Mouse (Mus musculus) embryonic facial prominence, embryonic 10.5 days (tissue): ENCODE measurements around the gene Frs3. TPM values are rescaled to one million over a fixed set of nuclear protein-coding genes. Genes with fewer than 3 reads are reported as not detected.

Experiments used
- DNase-seq: peaks from one replicate; pipeline ENCODE4 v3.0.0-alpha.2; 2017; ENCODE audit warnings: low spot score
- H3K27ac ChIP-seq: fragments of 300-500 bp; sonication (generic); replicated peaks from 2 replicates; pipeline ENCODE4 v1.5.1; 2016; ENCODE audit warnings: mild to moderate bottlenecking
- H3K27me3 ChIP-seq: fragments of 300-500 bp; sonication (generic); replicated peaks from 2 replicates; pipeline ENCODE4 v1.6.1; 2016; ENCODE audit warnings: low read depth, mild to moderate bottlenecking; ENCODE audit not compliant: poor library complexity, severe bottlenecking
- H3K36me3 ChIP-seq: fragments of 300-500 bp; sonication (generic); replicated peaks from 2 replicates; pipeline ENCODE4 v1.6.1; 2016; ENCODE audit warnings: mild to moderate bottlenecking, moderate library complexity
- H3K4me1 ChIP-seq: fragments of 300-500 bp; sonication (generic); 2 replicates; pipeline ENCODE4 v1.6.1; 2016
- H3K4me3 ChIP-seq: fragments of 300-500 bp; sonication (generic); 2 replicates; pipeline ENCODE4 v1.5.1; 2016; ENCODE audit warnings: mild to moderate bottlenecking, moderate library complexity
- H3K9me3 ChIP-seq: fragments of 300-500 bp; sonication (generic); 2 replicates; pipeline ENCODE4 v1.6.1; 2016; ENCODE audit warnings: mild to moderate bottlenecking
- WGBS: fragments of 180-500 bp; shearing (Covaris S2); methylation state at CpG from one replicate; pipeline ENCODE4 v1.1.7; 2016; 5-methylcytosine and 5-hydroxymethylcytosine counted together
- polyA plus RNA-seq: library from polyadenylated mRNA; unstranded; fragments of >200 nt; fragmentation: Nextera tagmentation; extraction: Ambion mirVana; gene quantifications from 2 replicates; pipeline ENCODE4 v1.2.1, GENCODE M21; 2016

Gene Frs3
- polyA plus RNA-seq, 1 experiment from 2014 or later = 7.3 TPM

DNA sequence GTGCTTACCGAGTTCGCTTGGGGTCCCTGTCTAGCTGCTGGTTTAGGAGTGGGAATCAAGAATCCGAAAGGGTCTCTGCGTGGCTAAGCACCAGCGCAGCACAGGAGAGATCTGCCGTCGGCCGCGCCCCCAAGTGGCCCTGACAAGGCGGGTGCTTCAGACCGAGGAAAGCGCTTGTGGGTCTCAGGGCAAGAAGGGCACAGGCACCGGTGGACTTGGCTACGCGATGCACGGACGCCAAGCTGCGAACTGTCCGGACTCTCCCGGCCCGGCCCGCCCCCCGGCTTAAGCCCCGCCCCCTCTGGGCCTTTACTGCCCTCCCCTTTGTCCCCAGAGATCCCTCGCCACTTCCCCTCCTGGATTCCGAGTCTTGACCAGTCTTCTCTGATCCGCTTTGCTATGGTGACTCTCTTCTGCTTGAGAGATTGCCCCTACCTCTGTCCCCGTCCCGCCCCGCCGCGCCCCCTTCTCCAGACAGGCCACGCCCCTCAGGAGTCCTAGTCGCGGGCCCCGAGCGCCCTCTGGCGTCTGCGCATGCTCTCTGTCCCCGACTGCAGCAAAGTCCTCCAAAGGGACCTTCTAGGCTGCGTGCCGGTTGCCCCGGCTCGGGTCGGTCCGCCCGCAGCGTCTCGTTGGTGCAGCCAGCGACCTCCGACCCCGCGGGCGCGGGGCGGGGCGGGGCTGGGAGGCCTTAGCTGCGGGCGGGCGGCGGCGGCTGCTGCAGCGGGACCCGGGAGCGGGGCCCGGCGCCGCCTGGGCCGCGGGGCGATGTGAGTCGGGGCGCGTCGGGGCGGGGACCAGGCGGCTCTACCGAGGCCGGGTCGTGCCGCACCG lies 5.9 kb downstream of the Frs3 start, which contains the start of gene Prickle4:
Prickle4 (minus strand) TSS at position 234 of the 834 bp plus-strand sequence.
- H3K9me3 ChIP-seq = no peaks in the 10 kb centered on the region
- peak within 1 kb of the TSS; percentile 85 for H3K4me3 ChIP-seq
- under 1% methylated on average over 80 of the region's 82 CpGs for WGBS
- H3K4me1 ChIP-seq = peaks cover 28% of the 10 kb centered on the region
- peak; percentile 99 for DNase-seq
- peaks cover 59% of the 10 kb centered on the region for H3K27me3 ChIP-seq
- peak within 1 kb of the TSS; percentile 90 for H3K27ac ChIP-seq
- peaks cover 14% of the 10 kb centered on the region for H3K36me3 ChIP-seq

DNA sequence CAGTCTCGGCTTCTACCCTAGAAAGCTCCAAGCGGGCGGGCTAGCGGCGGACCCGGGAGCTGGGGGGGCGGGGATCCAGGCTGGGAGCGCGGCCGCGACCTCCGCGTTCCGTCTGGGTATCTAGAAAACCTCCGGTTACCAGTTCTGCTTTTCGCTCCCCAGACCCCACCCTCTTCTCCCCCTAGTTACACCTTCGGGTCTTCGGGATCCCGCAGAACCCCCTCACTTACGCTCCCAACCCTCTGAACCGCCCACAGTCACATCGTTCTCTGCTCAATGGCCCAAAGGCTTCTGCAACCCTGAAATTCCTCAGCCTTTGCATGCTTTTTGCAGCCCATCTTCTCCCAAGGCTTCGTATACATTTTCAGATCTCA lies 6.5 kb downstream of the Frs3 start:
- WGBS = under 1% methylated on average over 23 of the region's 23 CpGs
- peak overlapping the region; percentile 90 for H3K27ac ChIP-seq
- H3K36me3 ChIP-seq = peaks cover 20% of the 10 kb centered on the region
- DNase-seq = no peak
- H3K4me1 ChIP-seq = peaks cover 23% of the 10 kb centered on the region
- peaks cover 53% of the 10 kb centered on the region for H3K27me3 ChIP-seq
- H3K9me3 ChIP-seq = no peaks in the 10 kb centered on the region
- peak overlapping the region; percentile 85 for H3K4me3 ChIP-seq

DNA sequence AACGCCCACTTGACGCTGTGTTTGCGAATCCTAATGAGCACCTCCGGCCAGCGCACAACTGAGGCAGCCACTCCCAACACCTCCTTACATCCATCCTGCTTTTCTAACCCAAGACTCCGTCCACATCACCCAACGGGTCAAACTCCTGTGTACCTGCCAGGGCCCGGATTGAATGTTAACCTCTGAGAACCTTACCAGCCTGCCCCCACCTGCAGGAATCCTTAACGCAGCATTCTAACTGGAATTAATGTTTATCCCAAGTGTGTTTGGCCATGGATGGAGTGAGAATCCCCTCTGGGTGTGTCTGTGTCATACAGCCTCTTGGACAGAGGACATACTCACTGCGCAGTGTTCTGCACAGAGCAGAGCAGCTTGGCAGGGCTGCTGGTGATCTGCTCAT lies 9.3 kb downstream of the Frs3 start:
- no peak for DNase-seq
- Histone ChIP-seq H3K27me3 (peaks cover 48% of the 10 kb centered on the region), H3K9me3 (no peaks in the 10 kb centered on the region), H3K36me3 (peaks cover 48% of the 10 kb centered on the region), H3K4me3 (no peak overlapping the region), H3K27ac (no peak overlapping the region), H3K4me1 (peaks cover 38% of the 10 kb centered on the region)
- 86% methylated on average over 10 of the region's 10 CpGs for WGBS

DNA sequence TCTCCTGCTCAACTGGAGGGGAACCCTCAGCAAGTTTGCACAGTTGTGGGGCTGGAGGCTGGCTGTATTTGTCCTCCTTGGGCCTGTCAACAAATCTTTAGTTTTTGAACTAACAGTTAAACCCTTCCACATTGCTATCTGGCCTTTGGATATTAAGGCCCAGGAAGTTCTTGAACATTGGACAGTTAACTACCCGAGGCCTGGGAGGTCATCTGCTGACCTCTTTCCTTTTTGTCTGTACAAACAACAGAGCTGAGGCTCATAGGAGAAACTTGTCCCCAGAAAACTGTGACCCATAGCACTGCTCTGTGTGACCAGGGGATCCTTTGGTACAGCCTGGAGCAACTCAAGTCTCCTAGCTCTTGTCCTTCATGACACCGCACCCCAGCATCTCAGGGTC lies 10.2 kb downstream of the Frs3 start:
- H3K4me1 ChIP-seq = peaks cover 36% of the 10 kb centered on the region
- H3K4me3 ChIP-seq = no peak overlapping the region
- H3K27me3 ChIP-seq = peaks cover 49% of the 10 kb centered on the region
- H3K9me3 ChIP-seq = no peaks in the 10 kb centered on the region
- 86% methylated on average over 2 of the region's 2 CpGs for WGBS
- DNase-seq = no peak
- no peak overlapping the region for H3K27ac ChIP-seq
- peaks cover 56% of the 10 kb centered on the region for H3K36me3 ChIP-seq

DNA sequence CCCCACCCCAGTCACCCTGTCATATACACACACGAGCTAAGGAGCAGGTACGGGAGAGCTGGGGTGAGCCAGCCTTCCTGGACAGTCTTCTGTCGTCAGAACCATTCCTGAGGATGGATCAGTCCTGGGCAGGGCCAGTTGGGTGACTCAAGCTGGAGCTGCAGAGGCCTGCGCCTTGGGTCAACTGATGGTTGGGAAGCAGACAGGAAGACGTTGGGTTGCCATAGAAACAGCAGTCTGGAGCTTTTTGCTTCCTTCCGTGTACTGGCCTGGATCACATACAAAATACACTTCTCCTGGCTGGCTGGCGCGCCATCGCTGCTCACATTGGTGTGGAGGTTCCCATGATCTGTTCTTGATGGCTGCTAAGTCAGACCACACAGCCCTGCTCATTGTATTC lies 13.0 kb downstream of the Frs3 start:
- H3K27ac ChIP-seq = no peak overlapping the region
- 81% methylated on average over 9 of the region's 9 CpGs for WGBS
- peaks cover 26% of the 10 kb centered on the region for H3K4me1 ChIP-seq
- H3K9me3 ChIP-seq = no peaks in the 10 kb centered on the region
- peaks cover 49% of the 10 kb centered on the region for H3K27me3 ChIP-seq
- no peak for DNase-seq
- H3K36me3 ChIP-seq = peaks cover 64% of the 10 kb centered on the region
- H3K4me3 ChIP-seq = no peak overlapping the region

DNA sequence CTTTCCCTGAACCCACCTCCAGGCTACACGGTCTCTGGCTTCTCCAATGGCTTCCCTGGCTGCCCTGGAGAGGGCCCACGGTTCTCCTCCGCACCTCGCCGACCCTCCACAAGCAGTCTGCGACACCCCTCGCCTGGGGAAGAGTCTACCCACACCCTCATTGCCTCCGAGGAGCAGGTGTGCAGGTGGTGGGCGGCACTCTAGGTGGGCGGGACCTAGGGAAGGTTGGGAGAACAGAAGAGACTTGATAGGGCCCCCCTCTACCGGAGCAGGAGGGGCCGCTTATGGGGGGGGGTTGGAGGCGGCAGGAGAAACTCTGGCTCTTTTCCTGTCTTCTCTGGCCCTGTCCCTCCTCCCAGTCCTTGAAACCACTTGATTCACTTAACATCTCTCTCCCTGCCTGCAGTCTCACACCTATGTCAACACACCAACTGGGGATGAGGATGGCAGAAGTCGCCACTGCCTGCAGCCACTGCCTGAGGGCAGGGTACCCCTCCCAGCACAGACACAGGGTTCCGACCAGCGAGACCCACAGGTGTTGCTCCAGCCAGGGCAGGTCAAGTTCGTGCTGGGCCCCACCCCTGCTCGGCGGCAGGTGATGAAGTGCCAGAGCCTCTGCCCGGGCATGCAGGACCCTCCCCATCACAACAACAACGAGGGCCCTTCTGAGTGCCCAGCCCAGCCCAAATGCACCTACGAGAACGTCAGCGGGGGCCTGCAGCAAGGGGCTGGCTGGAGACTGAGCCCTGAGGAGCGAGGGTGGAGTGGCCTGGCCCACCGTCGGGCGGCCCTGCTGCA lies 13.9 kb downstream of the Frs3 start:
- H3K9me3 ChIP-seq = no peaks in the 10 kb centered on the region
- no peak overlapping the region for H3K27ac ChIP-seq
- H3K36me3 ChIP-seq = peaks cover 64% of the 10 kb centered on the region
- H3K27me3 ChIP-seq = peaks cover 48% of the 10 kb centered on the region
- WGBS = 33% methylated on average over 28 of the region's 28 CpGs
- H3K4me3 ChIP-seq = 0 out of 2 replicates have a peak overlapping the region, but pooled peaks have one; percentile 23
- DNase-seq = no peak
- peaks cover 29% of the 10 kb centered on the region for H3K4me1 ChIP-seq

DNA sequence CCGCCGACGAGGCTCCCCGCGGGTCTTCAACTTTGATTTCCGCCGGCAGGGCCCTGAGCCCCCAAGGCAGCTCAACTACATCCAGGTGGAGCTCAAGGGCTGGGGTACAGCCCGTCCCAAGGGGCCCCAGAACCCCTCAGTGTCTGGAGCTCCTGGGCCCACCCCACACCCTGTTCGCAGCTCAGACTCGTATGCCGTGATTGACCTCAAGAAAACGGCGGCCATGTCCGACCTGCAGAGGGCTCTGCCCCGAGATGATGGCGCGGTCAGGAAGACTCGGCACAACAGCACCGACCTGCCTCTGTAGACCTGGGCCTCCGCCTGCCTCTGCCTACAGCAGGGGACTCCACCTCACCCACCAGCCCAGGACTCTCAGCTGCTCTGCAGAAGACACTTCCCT lies 14.7 kb downstream of the Frs3 start:
- peaks cover 58% of the 10 kb centered on the region for H3K36me3 ChIP-seq
- H3K4me1 ChIP-seq = peaks cover 29% of the 10 kb centered on the region
- H3K4me3 ChIP-seq = peak overlapping the region; percentile 23; the same call in 1 of the 2 replicates
- no peak overlapping the region for H3K27ac ChIP-seq
- no peaks in the 10 kb centered on the region for H3K9me3 ChIP-seq
- WGBS = 22% methylated on average over 20 of the region's 20 CpGs
- DNase-seq = peak; percentile 34
- H3K27me3 ChIP-seq = peaks cover 44% of the 10 kb centered on the region

DNA sequence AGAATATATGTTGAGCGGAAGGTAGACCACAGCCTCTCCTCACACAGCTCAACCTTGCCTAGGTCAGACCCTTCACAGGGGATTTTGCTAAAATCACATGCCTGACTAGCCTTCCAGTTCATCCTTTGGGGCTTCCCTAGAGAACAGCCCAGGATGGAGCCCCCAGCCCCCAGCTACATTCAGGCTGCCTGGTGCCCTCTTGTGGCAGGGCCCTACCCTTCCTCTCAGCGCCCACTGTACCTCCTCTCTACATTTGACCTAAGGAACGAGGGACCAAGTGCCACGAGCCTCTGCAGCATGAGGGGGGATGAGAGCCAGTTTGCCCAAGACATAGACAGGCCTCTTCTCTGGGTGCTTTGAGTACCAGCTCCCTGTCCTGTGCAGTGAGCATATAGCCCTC lies 15.9 kb downstream of the Frs3 start:
- Histone ChIP-seq H3K27me3 (peaks cover 44% of the 10 kb centered on the region), H3K9me3 (no peaks in the 10 kb centered on the region), H3K4me3 (no peak overlapping the region), H3K36me3 (peaks cover 50% of the 10 kb centered on the region), H3K27ac (no peak overlapping the region), H3K4me1 (peaks cover 29% of the 10 kb centered on the region)
- 82% methylated on average over 4 of the region's 4 CpGs for WGBS
- DNase-seq = no peak

DNA sequence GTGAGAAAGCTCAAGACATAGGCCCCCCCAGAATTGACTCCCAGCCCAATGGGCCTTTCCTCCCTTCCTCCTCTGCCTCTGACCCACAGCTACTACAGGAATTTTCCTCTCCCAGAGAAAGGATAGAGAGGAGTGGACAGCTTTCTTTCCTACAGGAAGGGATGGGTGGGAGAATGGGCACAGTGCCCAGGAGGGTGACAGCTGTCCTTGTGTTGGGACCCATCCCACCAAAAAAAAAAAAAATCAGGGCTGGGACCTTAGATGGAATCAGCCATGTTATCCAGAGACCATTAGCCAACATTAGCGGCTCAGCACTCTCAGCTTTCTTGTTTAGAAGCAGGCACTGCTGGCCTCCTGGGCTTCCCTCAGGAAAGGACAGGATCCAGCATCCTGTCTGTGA lies 17.4 kb downstream of the Frs3 start:
- Histone ChIP-seq H3K4me3 (no peak overlapping the region), H3K36me3 (peaks cover 35% of the 10 kb centered on the region), H3K27ac (no peak overlapping the region), H3K9me3 (no peaks in the 10 kb centered on the region), H3K4me1 (peaks cover 29% of the 10 kb centered on the region), H3K27me3 (peaks cover 42% of the 10 kb centered on the region)
- WGBS = 69% methylated on average over 1 of the region's 1 CpGs
- no peak for DNase-seq

DNA sequence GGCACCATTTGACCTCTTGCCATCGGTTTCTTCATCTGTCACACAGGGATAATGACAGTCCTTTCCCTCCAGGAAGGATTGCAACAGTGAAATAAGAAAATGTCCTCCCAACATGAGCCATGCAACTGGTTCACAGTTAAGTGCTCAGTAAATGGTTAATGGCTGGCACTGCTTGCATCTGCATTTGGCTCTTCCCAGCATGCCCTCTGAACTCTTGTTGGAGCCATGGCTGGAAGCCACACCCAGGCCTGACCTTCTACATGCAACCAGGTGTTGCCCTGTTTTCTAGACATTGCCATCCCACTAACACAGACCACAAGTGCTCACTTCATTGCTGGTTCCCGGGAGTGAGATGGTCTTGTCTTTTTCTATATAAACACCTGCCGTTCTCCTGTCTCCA lies 19.1 kb downstream of the Frs3 start:
- DNase-seq = no peak
- peaks cover 35% of the 10 kb centered on the region for H3K27me3 ChIP-seq
- no peaks in the 10 kb centered on the region for H3K9me3 ChIP-seq
- WGBS = 82% methylated on average over 3 of the region's 3 CpGs
- H3K4me3 ChIP-seq = no peak overlapping the region
- H3K36me3 ChIP-seq = peaks cover 18% of the 10 kb centered on the region
- H3K27ac ChIP-seq = no peak overlapping the region
- H3K4me1 ChIP-seq = peaks cover 19% of the 10 kb centered on the region

DNA sequence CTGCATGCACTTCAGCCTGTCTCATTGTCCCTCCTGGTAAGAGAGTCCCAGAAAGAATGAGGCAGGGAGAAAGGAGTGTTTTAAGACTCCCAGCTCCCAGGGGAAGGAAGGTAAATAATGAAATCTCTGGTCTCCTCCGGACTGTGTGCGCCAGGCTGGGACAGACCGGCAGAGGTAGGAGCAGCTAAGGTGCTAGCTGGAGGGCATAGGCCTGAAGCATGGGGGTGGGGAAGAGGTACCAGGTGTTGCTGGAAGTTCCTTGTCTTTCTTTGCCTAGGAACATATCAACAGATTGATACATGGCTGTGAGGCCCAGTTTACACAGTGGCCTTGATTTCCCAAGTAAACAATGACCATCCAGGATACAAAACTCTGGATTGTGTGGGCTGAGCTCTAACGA lies 20.1 kb downstream of the Frs3 start:
- H3K27ac ChIP-seq = no peak overlapping the region
- 82% methylated on average over 4 of the region's 4 CpGs for WGBS
- no peak for DNase-seq
- peaks cover 12% of the 10 kb centered on the region for H3K4me1 ChIP-seq
- peaks cover 25% of the 10 kb centered on the region for H3K27me3 ChIP-seq
- H3K36me3 ChIP-seq = peaks cover 9% of the 10 kb centered on the region
- no peak overlapping the region for H3K4me3 ChIP-seq
- H3K9me3 ChIP-seq = no peaks in the 10 kb centered on the region

DNA sequence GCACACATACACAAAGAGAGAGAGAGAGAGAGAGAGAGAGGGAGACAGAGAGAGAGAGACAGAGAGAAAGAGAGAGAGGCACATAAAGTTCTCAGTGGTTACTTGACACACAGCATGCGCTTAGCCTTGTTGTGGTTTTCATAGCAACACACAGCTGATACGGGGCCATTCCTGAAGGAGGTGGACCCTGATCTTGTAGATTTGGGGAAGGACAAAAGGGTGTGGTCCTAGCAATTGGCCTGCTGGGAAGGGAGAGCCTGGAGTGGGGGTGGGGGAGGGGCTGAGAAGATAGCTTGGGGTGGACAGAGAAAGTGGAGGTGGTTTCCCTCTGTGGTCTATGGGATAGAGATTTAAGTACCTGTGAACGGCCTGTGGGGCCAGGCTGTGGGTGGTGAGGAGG lies 21.2 kb downstream of the Frs3 start:
- WGBS = 80% methylated on average over 3 of the region's 3 CpGs
- Histone ChIP-seq H3K4me3 (no peak overlapping the region), H3K27me3 (peaks cover 14% of the 10 kb centered on the region), H3K27ac (no peak overlapping the region), H3K9me3 (no peaks in the 10 kb centered on the region), H3K4me1 (peaks cover 12% of the 10 kb centered on the region), H3K36me3 (0 out of 2 replicates have a peak, but pooled peaks cover 2% of the 10 kb centered on the region)
- no peak for DNase-seq
